ENCODE assay signal across 15 mouse cellular contexts in genomic region chr13:63545291-63545690, GRCm38 (mm10). TPM values are rescaled to one million over a fixed set of nuclear protein-coding genes. Genes with fewer than 3 reads are reported as not detected.
DNase-seq lines count a peak whose midpoint lies in the region; ATAC-seq lines count a peak whose summit lies in the region.
"Had no signal": no experiment of that assay in that cellular context is flagged by ENCODE, and none has a peak within 500 bp of the region (broad histone marks: within the 10 kb centered on the region; RNA-seq: fewer than 3 reads in every experiment).

No protein-coding gene starts in this region.

- intact Hi-C loops in left cerebral cortex, postnatal 10 days (cut with DNase I): no loop called here

- 76% methylated on average over 7 of the region's 7 CpGs for WGBS in kidney, embryonic 15.5 days
- WGBS in kidney, embryonic 16.5 days: 75% methylated on average over 7 of the region's 7 CpGs
- WGBS in midbrain, embryonic 14.5 days: 36% methylated on average over 7 of the region's 7 CpGs
- WGBS in midbrain, embryonic 10.5 days: 82% methylated on average over 7 of the region's 7 CpGs
- 44% methylated on average over 7 of the region's 7 CpGs for WGBS in hindbrain, embryonic 14.5 days

- H3K9ac ChIP-seq in kidney, embryonic 15.5 days: no peak overlapping the region
- no peak overlapping the region for H3K9ac ChIP-seq in kidney, embryonic 16.5 days (replicated peaks; ENCODE audit: low read length)
- no peak overlapping the region for H3K9ac ChIP-seq in midbrain, embryonic 14.5 days (replicated peaks; ENCODE audit: low read length)
- no peak overlapping the region for H3K9ac ChIP-seq in hindbrain, embryonic 14.5 days
- H3K9ac ChIP-seq: liver, embryonic 13.5 days had no signal

- H3K9me3 ChIP-seq in kidney, embryonic 15.5 days (replicated peaks): no peaks in the 10 kb centered on the region
- H3K9me3 ChIP-seq in kidney, embryonic 16.5 days (ENCODE audit: low read length): no peaks in the 10 kb centered on the region
- no peaks in the 10 kb centered on the region for H3K9me3 ChIP-seq in midbrain, embryonic 14.5 days (ENCODE audit: control insufficient read depth, low read length)
- H3K9me3 ChIP-seq in midbrain, embryonic 10.5 days (replicated peaks): no peaks in the 10 kb centered on the region
- no peaks in the 10 kb centered on the region for H3K9me3 ChIP-seq in hindbrain, embryonic 14.5 days (ENCODE audit: control insufficient read depth, low read length)
- H3K9me3 ChIP-seq: G1E; liver, embryonic 13.5 days had no signal

- H3K4me1 ChIP-seq in kidney, embryonic 15.5 days: peaks cover 52% of the 10 kb centered on the region
- peaks cover 31% of the 10 kb centered on the region for H3K4me1 ChIP-seq in kidney, embryonic 16.5 days (ENCODE audit: insufficient read depth, low read length)
- H3K4me1 ChIP-seq in midbrain, embryonic 14.5 days (ENCODE audit: control insufficient read depth, insufficient read depth, low read length): peaks cover 20% of the 10 kb centered on the region; the same call in 1 of the 2 replicates
- peaks cover 83% of the 10 kb centered on the region for H3K4me1 ChIP-seq in midbrain, embryonic 10.5 days
- peaks cover 18% of the 10 kb centered on the region for H3K4me1 ChIP-seq in hindbrain, embryonic 14.5 days (replicated peaks; ENCODE audit: control insufficient read depth, insufficient read depth, low read length)

- no peak overlapping the region for H3K4me2 ChIP-seq in kidney, embryonic 15.5 days
- no peak overlapping the region for H3K4me2 ChIP-seq in kidney, embryonic 16.5 days (replicated peaks; ENCODE audit: low read depth, low read length)
- H3K4me2 ChIP-seq in midbrain, embryonic 14.5 days (ENCODE audit: low read length): peak overlapping the region; percentile 18; the same call in 1 of the 2 replicates
- no peak overlapping the region for H3K4me2 ChIP-seq in hindbrain, embryonic 14.5 days (replicated peaks)
- H3K4me2 ChIP-seq: liver, embryonic 13.5 days had no signal

- H3K27ac ChIP-seq in kidney, embryonic 15.5 days: peak overlapping the region; percentile 11; the same call in 1 of the 2 replicates
- no peak overlapping the region for H3K27ac ChIP-seq in kidney, embryonic 16.5 days (ENCODE audit: low read length)
- peak overlapping the region; percentile 45; the same call in 1 of the 2 replicates for H3K27ac ChIP-seq in midbrain, embryonic 14.5 days (replicated peaks; ENCODE audit: low read depth, low read length)
- H3K27ac ChIP-seq in midbrain, embryonic 10.5 days (replicated peaks): no peak overlapping the region
- peak overlapping the region; percentile 52; the same call in 1 of the 2 replicates for H3K27ac ChIP-seq in hindbrain, embryonic 14.5 days
- H3K27ac ChIP-seq: liver, embryonic 13.5 days had no signal

- H3K27me3 ChIP-seq in kidney, embryonic 15.5 days: no peaks in the 10 kb centered on the region
- no peaks in the 10 kb centered on the region for H3K27me3 ChIP-seq in kidney, embryonic 16.5 days (ENCODE audit: insufficient read depth, low read length)
- no peaks in the 10 kb centered on the region for H3K27me3 ChIP-seq in midbrain, embryonic 14.5 days (ENCODE audit: control insufficient read depth, insufficient read depth, low read length)
- no peaks in the 10 kb centered on the region for H3K27me3 ChIP-seq in midbrain, embryonic 10.5 days (ENCODE audit: low read depth, poor library complexity, severe bottlenecking)
- no peaks in the 10 kb centered on the region for H3K27me3 ChIP-seq in hindbrain, embryonic 14.5 days (ENCODE audit: control insufficient read depth, insufficient read depth, low read length)
- H3K27me3 ChIP-seq: liver, embryonic 13.5 days had no signal

- H3K4me3 ChIP-seq in kidney, embryonic 15.5 days (replicated peaks): no peak overlapping the region
- no peak overlapping the region for H3K4me3 ChIP-seq in kidney, embryonic 16.5 days (ENCODE audit: low read length)
- H3K4me3 ChIP-seq in midbrain, embryonic 14.5 days (replicated peaks; ENCODE audit: low read depth, low read length): no peak overlapping the region
- no peak overlapping the region for H3K4me3 ChIP-seq in midbrain, embryonic 10.5 days
- no peak overlapping the region for H3K4me3 ChIP-seq in hindbrain, embryonic 14.5 days (replicated peaks; ENCODE audit: low read length)
- H3K4me3 ChIP-seq: liver, embryonic 13.5 days; myocyte had no signal

- no peak for ATAC-seq in kidney, embryonic 15.5 days (replicated peaks; ENCODE audit: low FRiP score)
- no peak for ATAC-seq in kidney, embryonic 16.5 days (ENCODE audit: low FRiP score, low TSS enrichment)
- no peak for ATAC-seq in midbrain, embryonic 14.5 days (ENCODE audit: low FRiP score, low TSS enrichment)
- ATAC-seq in hindbrain, embryonic 14.5 days (ENCODE audit: low FRiP score): no peak
- no peak for ATAC-seq in cerebellum, adult (ENCODE audit: insufficient number of reproducible peaks, low FRiP score, low TSS enrichment)
- ATAC-seq: CD4-positive, CD25-positive, alpha-beta regulatory T cell, adult 4 months had no signal

- peaks cover 76% of the 10 kb centered on the region for H3K36me3 ChIP-seq in kidney, embryonic 15.5 days
- H3K36me3 ChIP-seq in kidney, embryonic 16.5 days (ENCODE audit: insufficient read depth, low read length): peaks cover 41% of the 10 kb centered on the region
- peaks cover 29% of the 10 kb centered on the region for H3K36me3 ChIP-seq in midbrain, embryonic 14.5 days (ENCODE audit: control insufficient read depth, insufficient read depth, low read length)
- H3K36me3 ChIP-seq in midbrain, embryonic 10.5 days: peaks cover 94% of the 10 kb centered on the region
- H3K36me3 ChIP-seq in hindbrain, embryonic 14.5 days (replicated peaks; ENCODE audit: control insufficient read depth, insufficient read depth): peaks cover 52% of the 10 kb centered on the region

- DNase-seq in midbrain, embryonic 14.5 days: no peak
- no peak for DNase-seq in midbrain, embryonic 10.5 days (ENCODE audit: low spot score)
- DNase-seq in hindbrain, embryonic 14.5 days (ENCODE audit: low spot score): no peak
- DNase-seq in left cerebral cortex, postnatal 10 days (ENCODE audit: extremely low spot score in 1 of 2, low spot score in 2 of 2): no peak
- DNase-seq: cerebellum, postnatal 10 days; kidney, adult 9 months; liver, embryonic 13.5 days; lung, postnatal 14 days; right cerebral cortex, adult 18-20 months had no signal

RNA-seq across cellular contexts. Expression of gene Ptch1, which starts 28.1 kb away (rescaled TPM):
- 15.8 and 17.3 TPM in 2 replicates for polyA plus RNA-seq in kidney, embryonic 15.5 days (2015; fragmentation: Nextera tagmentation; extraction: Ambion mirVana)
- 15.8 and 18.9 TPM in 2 replicates for polyA plus RNA-seq in kidney, embryonic 16.5 days (2015; fragmentation: Nextera tagmentation; extraction: Ambion mirVana)
- polyA plus RNA-seq in midbrain, embryonic 14.5 days (2014; fragmentation: Nextera tagmentation; extraction: Ambion mirVana): 17.4 and 17.8 TPM in 2 replicates
- polyA plus RNA-seq in midbrain, embryonic 10.5 days (2016; fragmentation: Nextera tagmentation; extraction: Ambion mirVana): 30.9 and 31.6 TPM in 2 replicates
- 22.7 and 24.2 TPM in 2 replicates for polyA plus RNA-seq in hindbrain, embryonic 14.5 days (2014; fragmentation: Nextera tagmentation; extraction: Ambion mirVana)
- total RNA-seq in left cerebral cortex, postnatal 10 days (2021): 10 to 100 TPM; 37.4 to 40.6 TPM

RNA-seq across cellular contexts. Expression of gene Fancc, which starts 48.2 kb away (rescaled TPM):
- 21.8 and 22.1 TPM in 2 replicates for polyA plus RNA-seq in kidney, embryonic 15.5 days (2015; fragmentation: Nextera tagmentation; extraction: Ambion mirVana)
- 22.2 and 24.5 TPM in 2 replicates for polyA plus RNA-seq in kidney, embryonic 16.5 days (2015; fragmentation: Nextera tagmentation; extraction: Ambion mirVana)
- polyA plus RNA-seq in midbrain, embryonic 14.5 days (2014; fragmentation: Nextera tagmentation; extraction: Ambion mirVana): 12.6 and 18.1 TPM in 2 replicates
- 26.7 and 28.3 TPM in 2 replicates for polyA plus RNA-seq in midbrain, embryonic 10.5 days (2016; fragmentation: Nextera tagmentation; extraction: Ambion mirVana)
- 15.5 and 15.9 TPM in 2 replicates for polyA plus RNA-seq in hindbrain, embryonic 14.5 days (2014; fragmentation: Nextera tagmentation; extraction: Ambion mirVana)
- 10 to 100 TPM in 1 of 2 experiments, 1 to 10 TPM in 1; 7.9 to 10.3 TPM for total RNA-seq in left cerebral cortex, postnatal 10 days (2021)

Comparison
In these comparisons a context has a peak if more than half of its experiments do, and no peak if none do; other contexts are left out.
1. H3K27ac ChIP-seq: peak in kidney, embryonic 15.5 days (single experiment), midbrain, embryonic 14.5 days (single experiment) and hindbrain, embryonic 14.5 days (single experiment); none in kidney, embryonic 16.5 days (single experiment) and midbrain, embryonic 10.5 days (single experiment).